Mouse (Mus musculus) induced T-regulatory cell, adult 2 months (primary cell): ENCODE measurements around the gene Gm7247.
A peak's percentile ranks its signal among the peaks of the same experiment; 100 is the strongest.
"Not testable (repeated sequence)": the region's sequence is repeated elsewhere in the genome, so short reads cannot be mapped to it uniquely, and the experiment has no call there.

Experiments used
- DNase-seq: peaks from one replicate; pipeline ENCODE4 v3.0.0-alpha.2; 2012; ENCODE audit warnings: low read depth

Gm7247 gene

GRCm38 (mm10) chr14:51361456-51361855 lies at the start of gene Gm7247:
TSS of gene Gm7247 (plus strand) at chr14:51361756.
- no peak for DNase-seq

- no peak for DNase-seq
Measured at GRCm38 (mm10) chr14:51324001-51324400, 37.6 kb upstream of the Gm7247 start.

GRCm38 (mm10) chr14:51346027-51346426 lies 15.5 kb upstream of the Gm7247 start:
- DNase-seq = no peak

- DNase-seq = no peak
Measured at GRCm38 (mm10) chr14:51358111-51358982, 3.2 kb upstream of the Gm7247 start.

GRCm38 (mm10) chr14:51382805-51383204 lies 21.2 kb downstream of the Gm7247 start:
- DNase-seq = no peak

- DNase-seq = no peak
Measured at GRCm38 (mm10) chr14:51384351-51384750, 22.8 kb downstream of the Gm7247 start.

GRCm38 (mm10) chr14:51385741-51386140 lies 24.2 kb downstream of the Gm7247 start:
- DNase-seq = peak; percentile 37

GRCm38 (mm10) chr14:51387768-51388167 lies 26.2 kb downstream of the Gm7247 start:
- peak; percentile 2 for DNase-seq

GRCm38 (mm10) chr14:51388222-51388621 lies 26.7 kb downstream of the Gm7247 start:
- DNase-seq = peak; percentile 22

GRCm38 (mm10) chr14:51410520-51410919 lies 49.0 kb downstream of the Gm7247 start, which contains the start of gene Vmn2r88:
TSS of gene Vmn2r88 (plus strand) at chr14:51410820.
- DNase-seq = no peak

- DNase-seq = no peak
Measured at GRCm38 (mm10) chr14:51423885-51424284, 62.3 kb downstream of the Gm7247 start.

- DNase-seq = not testable (repeated sequence)
Measured at GRCm38 (mm10) chr14:51430138-51430537, 68.6 kb downstream of the Gm7247 start.

GRCm38 (mm10) chr14:51434546-51434945 lies 73.0 kb downstream of the Gm7247 start:
- DNase-seq = no peak

- no peak for DNase-seq
Measured at GRCm38 (mm10) chr14:51435020-51435419, 73.5 kb downstream of the Gm7247 start.

- DNase-seq = no peak
Measured at GRCm38 (mm10) chr14:51438955-51439354, 77.4 kb downstream of the Gm7247 start.

- DNase-seq = not testable (repeated sequence)
Measured at GRCm38 (mm10) chr14:51451557-51451956, 90.0 kb downstream of the Gm7247 start, which contains the start of gene Vmn2r89. TSS of gene Vmn2r89 (plus strand) at chr14:51451857.

GRCm38 (mm10) chr14:51480278-51480677 lies 118.7 kb downstream of the Gm7247 start:
- not testable (repeated sequence) for DNase-seq

GRCm38 (mm10) chr14:51481332-51482015 lies 119.9 kb downstream of the Gm7247 start:
- DNase-seq = not testable (repeated sequence)

GRCm38 (mm10) chr14:51482051-51482715 lies 120.6 kb downstream of the Gm7247 start:
- no peak for DNase-seq

- DNase-seq = peak; percentile 54
Measured at GRCm38 (mm10) chr14:51482971-51483381, 121.4 kb downstream of the Gm7247 start.

GRCm38 (mm10) chr14:51483671-51484070 lies 122.1 kb downstream of the Gm7247 start:
- DNase-seq = no peak

GRCm38 (mm10) chr14:51486111-51486510 lies 124.6 kb downstream of the Gm7247 start:
- no peak for DNase-seq
